Mouse (Mus musculus) heart, adult 2 months (tissue): ENCODE results near the gene Phlpp2.
A peak's percentile ranks its signal among the peaks of the same experiment; 100 is the strongest.

ENCODE experiments used
- CTCF ChIP-seq: fragments of 200-600 bp; IDR thresholded peaks from 2 replicates; pipeline ENCODE4 v1.8.1; 2022; ENCODE audit warnings: antibody characterized with exemption, mild to moderate bottlenecking, moderate library complexity
- EP300 ChIP-seq: fragments of 200-500 bp; IDR thresholded peaks from 2 replicates; pipeline ENCODE4 v1.6.1; 2011; ENCODE audit warnings: low read depth, low read length, control low read depth; ENCODE audit not compliant: insufficient read depth
- POLR2A ChIP-seq: fragments of 200-500 bp; IDR thresholded peaks from 2 replicates; pipeline ENCODE4 v1.6.1; 2011; ENCODE audit warnings: mild to moderate bottlenecking, low read depth, low read length, control low read depth; ENCODE audit not compliant: insufficient read depth

DNA sequence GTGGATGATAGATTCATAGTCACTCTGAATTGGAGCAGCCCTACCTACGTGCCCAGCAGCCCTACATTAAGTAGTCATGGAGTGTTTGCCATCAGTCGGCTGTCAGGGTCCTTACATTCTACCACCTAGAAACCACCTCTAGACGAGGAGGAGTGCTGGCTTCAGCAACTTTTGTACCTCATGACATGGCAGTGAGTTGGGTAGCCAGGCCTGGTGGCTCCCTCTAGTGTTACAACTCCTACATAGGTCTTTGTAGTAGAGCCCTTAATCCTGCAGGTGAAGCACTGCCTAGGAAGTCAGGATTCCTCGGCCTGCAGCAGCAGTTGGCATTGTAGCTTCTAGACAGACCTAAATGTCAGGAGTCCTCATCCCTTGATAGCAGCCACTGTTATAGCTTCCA lies 48.9 kb downstream of the Phlpp2 start:
- TF ChIP-seq CTCF (peak; percentile 82), EP300 (no peak), POLR2A (no peak)
